Comparison of ENCODE assay signal across 9 mouse cellular contexts in the genomic region with DNA sequence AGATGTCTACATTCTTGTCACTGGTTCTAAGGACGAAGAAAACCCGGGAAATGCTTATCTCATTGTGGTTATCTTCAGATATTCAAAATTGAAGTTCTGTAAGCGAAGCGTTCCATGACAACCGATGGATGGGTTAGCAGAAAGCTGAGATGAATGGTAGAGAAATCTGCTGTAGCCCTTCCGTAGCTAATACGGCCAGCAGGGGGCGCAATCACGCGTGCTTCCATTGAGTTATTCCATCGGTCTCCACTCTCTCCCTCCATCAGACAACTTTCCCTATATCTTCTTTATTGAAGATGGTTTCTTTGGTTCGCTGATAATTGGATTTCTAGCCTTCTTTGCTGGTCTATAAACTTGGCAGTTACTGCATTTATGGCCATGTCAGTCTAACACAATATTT.
DNase-seq lines count a peak whose midpoint lies in the region; ATAC-seq and TF ChIP-seq lines count a peak whose summit lies in the region.
"Had no signal": no experiment of that assay in that cellular context is flagged by ENCODE, and none has a peak within 500 bp of the region (broad histone marks: within the 10 kb centered on the region; RNA-seq: fewer than 3 reads in every experiment).

No protein-coding gene starts in this region.

- H3K79me2 ChIP-seq in liver, adult 2 months (ENCODE audit: control insufficient read depth, insufficient read depth, low read length) = no peaks in the 10 kb centered on the region

- H3K9ac ChIP-seq in liver, adult 2 months (ENCODE audit: low read depth, low read length) = no peak overlapping the region
- H3K9ac ChIP-seq in liver, embryonic 11.5 days (ENCODE audit: low read depth, low read length) = no peak overlapping the region
- H3K9ac ChIP-seq: limb, embryonic 12.5 days had no signal

- H3K36me3 ChIP-seq in liver, adult 2 months (ENCODE audit: control insufficient read depth, insufficient read depth, low read length) = no peaks in the 10 kb centered on the region
- no peaks in the 10 kb centered on the region for H3K36me3 ChIP-seq in liver, embryonic 11.5 days (ENCODE audit: control insufficient read depth, insufficient read depth, low read length)
- H3K36me3 ChIP-seq: limb, embryonic 12.5 days had no signal

- TF ChIP-seq CTCF in liver, adult 2 months (IDR thresholded peaks at IDR 0.05; ENCODE audit: low read depth, low read length) = peak; percentile 42

- no peak overlapping the region for H3K4me2 ChIP-seq in liver, embryonic 11.5 days
- H3K4me2 ChIP-seq: limb, embryonic 12.5 days had no signal

- H3K4me1 ChIP-seq in liver, adult 2 months (ENCODE audit: control insufficient read depth, insufficient read depth, low read length) = no peaks in the 10 kb centered on the region
- H3K4me1 ChIP-seq in liver, embryonic 11.5 days (replicated peaks; ENCODE audit: control insufficient read depth, insufficient read depth, low read length) = 0 out of 2 replicates have a peak, but pooled peaks cover 2% of the 10 kb centered on the region

- DNase-seq in cerebellum, adult 11 months = peak; percentile 12
- DNase-seq in liver, adult 2 months (ENCODE audit: extremely low read depth, low read depth, low spot score) = no peak
- no peak for DNase-seq in liver, embryonic 11.5 days (ENCODE audit: low spot score)
- DNase-seq in cerebellum, postnatal 14 days = peak; percentile 78 to 87
- DNase-seq in kidney, postnatal 36 days = peak; percentile 19 to 78
- peak; percentile 19 to 21 for DNase-seq in lung, adult 18-20 months
- DNase-seq in testis, postnatal 10 days (ENCODE audit: low spot score) = peak; percentile 89

- H3K27ac ChIP-seq in liver, adult 2 months (replicated peaks; ENCODE audit: insufficient read depth, low read depth, low read length) = no peak overlapping the region
- H3K27ac ChIP-seq in liver, embryonic 11.5 days (ENCODE audit: low read depth, low read length) = no peak overlapping the region
- H3K27ac ChIP-seq: limb, embryonic 12.5 days had no signal

- no peaks in the 10 kb centered on the region for H3K9me3 ChIP-seq in liver, embryonic 11.5 days (ENCODE audit: control insufficient read depth, low read length)
- H3K9me3 ChIP-seq: limb, embryonic 12.5 days had no signal

- ATAC-seq in cerebellum, adult (ENCODE audit: insufficient number of reproducible peaks, low FRiP score, low TSS enrichment) = no peak
- ATAC-seq in liver, embryonic 11.5 days (replicated peaks; ENCODE audit: low FRiP score) = no peak

- no peak overlapping the region for H3K4me3 ChIP-seq in liver, adult 2 months (ENCODE audit: insufficient read depth, low read depth, low read length)
- no peak overlapping the region for H3K4me3 ChIP-seq in liver, embryonic 11.5 days (ENCODE audit: low read depth, low read length)
- H3K4me3 ChIP-seq: limb, embryonic 12.5 days had no signal

- no peaks in the 10 kb centered on the region for H3K27me3 ChIP-seq in liver, adult 2 months (ENCODE audit: control insufficient read depth, insufficient read depth, low read length)
- no peaks in the 10 kb centered on the region for H3K27me3 ChIP-seq in liver, embryonic 11.5 days (replicated peaks; ENCODE audit: control insufficient read depth, insufficient read depth, low read length)

- WGBS in liver, adult 2 months = 33% methylated on average over 12 of the region's 12 CpGs
- WGBS in liver, embryonic 11.5 days = 25% methylated on average over 12 of the region's 12 CpGs

- no peak for TF ChIP-seq POLR2A in liver, adult 2 months (IDR thresholded peaks at IDR 0.05; ENCODE audit: extremely low read depth, insufficient read depth, low read length)

Comparison
In these comparisons a context has a peak if more than half of its experiments do, and no peak if none do; other contexts are left out.
1. DNase-seq: peak in cerebellum, adult 11 months (single experiment), cerebellum, postnatal 14 days (2 of 2), kidney, postnatal 36 days (2 of 2), lung, adult 18-20 months (2 of 2) and testis, postnatal 10 days (single experiment); none in liver, adult 2 months (single experiment) and liver, embryonic 11.5 days (single experiment).